Mouse (Mus musculus) heart, embryonic 14.5 days (tissue): ENCODE results near the gene Rorb. TPM values are rescaled to one million over a fixed set of nuclear protein-coding genes. Genes with fewer than 3 reads are reported as not detected.

ENCODE experiments used
- ATAC-seq: fragments of 200-750 bp; cut with Nextera tagmentation; 2 replicates; pipeline ENCODE4 v1.8.0; 2017; ENCODE audit warnings: low read depth, moderate TSS enrichment; ENCODE audit not compliant: insufficient number of reproducible peaks, insufficient read depth, low FRiP score
- H3K27ac ChIP-seq, 2 experiments: fragments of 200-500 bp in 1 of 2; fragments of 300-500 bp in 1 of 2; sonication (generic) in 1 of 2; replicated peaks in 1 of 2; 2 replicates each; pipeline ENCODE4 v1.5.1; 2012 to 2014; ENCODE audit warnings: low read depth in 2 of 2, low read length in 2 of 2, control low read depth in 1 of 2, mild to moderate bottlenecking in 1 of 2, mixed read lengths in 1 of 2; ENCODE audit not compliant: control insufficient read depth in 1 of 2, insufficient read depth in 1 of 2
- H3K27me3 ChIP-seq: fragments of 300-500 bp; sonication (generic); 2 replicates; pipeline ENCODE4 v1.6.1; 2014; ENCODE audit warnings: mild to moderate bottlenecking, low read length, control low read depth; ENCODE audit not compliant: control insufficient read depth, insufficient read depth
- H3K36me3 ChIP-seq: fragments of 300-500 bp; sonication (generic); 2 replicates; pipeline ENCODE4 v1.6.1; 2014; ENCODE audit warnings: mild to moderate bottlenecking, control low read depth, low read length, mixed read lengths; ENCODE audit not compliant: control insufficient read depth, insufficient read depth
- H3K4me1 ChIP-seq, 2 experiments: fragments of 200-500 bp in 1 of 2; fragments of 300-500 bp in 1 of 2; sonication (generic) in 1 of 2; 2 replicates each; pipeline ENCODE4 v1.6.1; 2012 to 2014; ENCODE audit warnings: low read length in 2 of 2, control low read depth in 1 of 2, mixed read lengths in 1 of 2; ENCODE audit not compliant: control insufficient read depth in 2 of 2, insufficient read depth in 2 of 2
- H3K4me2 ChIP-seq: fragments of 300-500 bp; sonication (generic); 2 replicates; pipeline ENCODE4 v1.6.1; 2014; ENCODE audit warnings: mild to moderate bottlenecking, low read length
- H3K4me3 ChIP-seq, 2 experiments: fragments of 200-500 bp in 1 of 2; fragments of 300-500 bp in 1 of 2; sonication (generic) in 1 of 2; 2 replicates each; pipeline ENCODE4 v1.5.1; 2012 to 2014; ENCODE audit warnings: low read length in 2 of 2, mild to moderate bottlenecking in 2 of 2, control low read depth in 1 of 2, low read depth in 1 of 2, moderate library complexity in 1 of 2; ENCODE audit not compliant: control insufficient read depth in 1 of 2, insufficient read depth in 1 of 2
- H3K9ac ChIP-seq: fragments of 300-500 bp; sonication (generic); 2 replicates; pipeline ENCODE4 v1.6.1; 2014; ENCODE audit warnings: mild to moderate bottlenecking, low read length
- H3K9me3 ChIP-seq: fragments of 300-500 bp; sonication (generic); 2 replicates; pipeline ENCODE4 v1.6.1; 2016; ENCODE audit warnings: low read length, control low read depth; ENCODE audit not compliant: control insufficient read depth
- WGBS: fragments of 180-500 bp; shearing (Covaris S2); extraction: QIAGEN DNeasy Blood & Tissue Kit; methylation state at CpG from one replicate; pipeline ENCODE4 v1.1.7; 2014; 5-methylcytosine and 5-hydroxymethylcytosine counted together
- polyA plus RNA-seq: library from polyadenylated mRNA; unstranded; fragments of >200 nt; fragmentation: Nextera tagmentation; extraction: Ambion mirVana; gene quantifications from 2 replicates; pipeline ENCODE4 v1.2.1, GENCODE M21; 2014

Rorb gene
- polyA plus RNA-seq, 1 experiment from 2014 or later: 0.58 TPM

DNA sequence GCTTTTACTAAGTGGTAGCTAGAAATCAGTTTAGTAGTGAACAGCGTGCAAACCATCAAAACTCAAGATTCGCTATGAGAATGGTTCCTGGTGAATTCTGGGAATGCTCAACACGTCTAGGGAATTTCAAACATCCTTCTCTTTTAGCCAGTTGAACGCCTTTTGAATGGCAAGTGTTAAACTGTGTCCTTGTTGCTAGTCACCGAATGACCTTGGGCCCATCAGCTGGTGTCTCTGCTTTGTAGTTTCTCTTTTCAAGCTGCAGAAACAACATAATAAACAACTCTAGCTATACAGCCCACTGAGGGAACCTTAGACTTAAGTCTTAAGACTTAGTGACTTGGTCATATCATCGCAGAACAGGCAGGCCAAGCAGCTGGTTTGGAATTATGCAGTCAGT lies 36.2 kb downstream of the Rorb start:
- Histone ChIP-seq H3K36me3 (no peaks in the 10 kb centered on the region), H3K27me3 (no peaks in the 10 kb centered on the region), H3K4me1 (no peaks in the 10 kb centered on the region), H3K4me2 (no peak overlapping the region), H3K9me3 (no peaks in the 10 kb centered on the region), H3K9ac (no peak overlapping the region), H3K27ac (no peak overlapping the region), H3K4me3 (no peak overlapping the region)
- ATAC-seq: no peak
- WGBS: 62% methylated on average over 6 of the region's 6 CpGs

GRCm38 (mm10) chr19:19058710-19059398 lies 52.1 kb downstream of the Rorb start:
- Histone ChIP-seq H3K4me1 (no peaks in the 10 kb centered on the region), H3K9me3 (no peaks in the 10 kb centered on the region), H3K4me2 (no peak overlapping the region), H3K27ac (no peak overlapping the region), H3K4me3 (no peak overlapping the region), H3K9ac (no peak overlapping the region), H3K36me3 (no peaks in the 10 kb centered on the region), H3K27me3 (no peaks in the 10 kb centered on the region)
- WGBS: 71% methylated on average over 10 of the region's 10 CpGs
- ATAC-seq: no peak

GRCm38 (mm10) chr19:19058201-19058600 lies 52.8 kb downstream of the Rorb start:
- H3K4me2 ChIP-seq: no peak overlapping the region
- WGBS: 83% methylated on average over 8 of the region's 8 CpGs
- ATAC-seq: no peak
- H3K36me3 ChIP-seq: no peaks in the 10 kb centered on the region
- H3K27ac ChIP-seq: no peak overlapping the region
- H3K4me3 ChIP-seq: no peak overlapping the region
- H3K4me1 ChIP-seq: no peaks in the 10 kb centered on the region
- no peaks in the 10 kb centered on the region for H3K27me3 ChIP-seq
- no peaks in the 10 kb centered on the region for H3K9me3 ChIP-seq
- H3K9ac ChIP-seq: no peak overlapping the region

DNA sequence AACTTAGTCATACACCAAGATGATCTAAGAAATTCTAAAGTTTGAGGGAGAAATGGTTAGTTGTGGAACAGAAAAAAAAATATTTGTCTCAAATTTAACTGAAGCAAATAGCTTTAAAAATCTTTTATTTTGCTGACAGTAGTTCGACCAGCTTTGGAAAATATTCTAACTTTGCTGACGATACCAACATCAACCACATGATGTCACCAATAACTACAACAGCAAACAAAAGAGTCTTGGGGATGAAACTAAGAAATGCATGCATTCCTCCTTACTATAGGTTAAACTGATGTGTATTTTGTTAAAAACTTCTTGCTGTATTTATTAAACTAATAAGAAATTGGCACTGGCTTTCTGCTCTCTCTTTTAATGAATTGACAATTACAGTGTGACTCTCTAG lies 67.9 kb downstream of the Rorb start:
- no peak overlapping the region for H3K4me3 ChIP-seq
- H3K4me2 ChIP-seq: no peak overlapping the region
- 0 out of 4 replicates have a peak, but pooled peaks cover 0 to 2% of the 10 kb centered on the region in 2 experiments for H3K4me1 ChIP-seq
- H3K36me3 ChIP-seq: no peaks in the 10 kb centered on the region
- H3K9ac ChIP-seq: no peak overlapping the region
- WGBS: 42% methylated on average over 2 of the region's 2 CpGs
- ATAC-seq: no peak
- H3K9me3 ChIP-seq: no peaks in the 10 kb centered on the region
- H3K27me3 ChIP-seq: no peaks in the 10 kb centered on the region
- no peak overlapping the region for H3K27ac ChIP-seq

GRCm38 (mm10) chr19:19040800-19041199 lies 70.2 kb downstream of the Rorb start:
- H3K9me3 ChIP-seq: no peaks in the 10 kb centered on the region
- ATAC-seq: no peak
- H3K36me3 ChIP-seq: no peaks in the 10 kb centered on the region
- no peaks in the 10 kb centered on the region for H3K27me3 ChIP-seq
- H3K4me2 ChIP-seq: no peak overlapping the region
- H3K27ac ChIP-seq: no peak overlapping the region
- H3K9ac ChIP-seq: no peak overlapping the region
- 71% methylated on average over 2 of the region's 2 CpGs for WGBS
- no peak overlapping the region for H3K4me3 ChIP-seq
- H3K4me1 ChIP-seq: 0 out of 4 replicates have a peak, but pooled peaks cover 0 to 2% of the 10 kb centered on the region in 2 experiments

- Histone ChIP-seq H3K4me1 (no peaks in the 10 kb centered on the region), H3K4me2 (no peak overlapping the region), H3K9ac (no peak overlapping the region), H3K27me3 (no peaks in the 10 kb centered on the region), H3K36me3 (no peaks in the 10 kb centered on the region), H3K27ac (no peak overlapping the region), H3K4me3 (no peak overlapping the region), H3K9me3 (no peaks in the 10 kb centered on the region)
- ATAC-seq: no peak
- WGBS: 69% methylated on average over 5 of the region's 5 CpGs
Measured at GRCm38 (mm10) chr19:19034482-19035315, 76.3 kb downstream of the Rorb start.

DNA sequence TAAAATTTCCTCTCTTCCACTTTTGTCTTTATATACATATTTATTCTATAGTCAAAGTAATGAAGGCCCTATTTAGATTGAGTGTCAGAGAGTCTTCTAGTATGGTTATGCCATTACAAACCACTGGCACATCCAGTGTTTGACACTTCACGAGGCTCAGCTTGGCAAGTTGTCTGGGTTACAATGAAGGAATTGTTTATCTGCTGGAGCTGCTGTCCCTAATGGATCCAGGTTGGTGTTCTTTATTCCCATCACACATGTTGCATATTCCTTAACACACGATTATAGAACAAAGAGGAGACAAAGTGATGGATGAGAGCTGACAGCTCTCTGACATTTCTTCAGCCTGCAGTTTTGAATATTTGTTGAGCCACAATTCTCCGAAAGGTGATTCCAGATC lies 77.0 kb downstream of the Rorb start:
- Histone ChIP-seq H3K9ac (no peak overlapping the region), H3K4me1 (no peaks in the 10 kb centered on the region), H3K27me3 (no peaks in the 10 kb centered on the region), H3K4me3 (no peak overlapping the region), H3K36me3 (no peaks in the 10 kb centered on the region), H3K9me3 (no peaks in the 10 kb centered on the region), H3K4me2 (no peak overlapping the region), H3K27ac (no peak overlapping the region)
- 70% methylated on average over 3 of the region's 3 CpGs for WGBS
- ATAC-seq: no peak
